Mouse (Mus musculus) cerebellum, adult 9-11 months (tissue): Measurements from ENCODE around the gene Eras.
"Not testable (repeated sequence)": the region's sequence is repeated elsewhere in the genome, so short reads cannot be mapped to it uniquely, and the experiment has no call there.

Source experiments
- DNase-seq: peaks from one replicate; pipeline ENCODE4 v3.0.0; 2022

Gene Eras

GRCm38 (mm10) chrX:7909242-7909641, 19.2 kb downstream of the Eras start, which contains the start of gene Gm10490:
Gm10490 (plus strand) TSS chrX:7909542.
- DNase-seq, result not testable (repeated sequence)

DNA sequence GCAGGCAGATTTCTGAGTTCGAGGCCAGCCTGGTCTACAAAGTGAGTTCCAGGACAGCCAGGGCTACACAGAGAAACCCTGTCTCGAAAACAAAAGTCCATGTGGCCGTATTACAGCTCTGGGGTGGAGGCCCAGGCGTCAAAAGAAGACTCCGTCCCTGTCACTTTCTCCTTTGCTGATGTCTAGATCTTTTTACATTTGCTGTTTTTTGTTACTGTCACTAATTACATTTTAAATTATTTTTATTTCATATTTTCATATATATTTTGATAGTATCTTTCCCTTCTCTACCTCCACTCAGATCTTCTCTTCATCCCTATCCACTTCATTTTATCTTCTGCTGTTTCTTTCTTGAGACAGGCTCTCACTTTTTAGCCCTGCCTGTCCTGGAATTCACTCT, 20.7 kb downstream of the Eras start, which contains the start of gene Gm10491:
Gm10491 (minus strand) TSS at position 101 of the 400 bp plus-strand sequence.
- DNase-seq, result no peak

GRCm38 (mm10) chrX:7904441-7904840, 24.0 kb downstream of the Eras start:
- DNase-seq, result no peak

DNA sequence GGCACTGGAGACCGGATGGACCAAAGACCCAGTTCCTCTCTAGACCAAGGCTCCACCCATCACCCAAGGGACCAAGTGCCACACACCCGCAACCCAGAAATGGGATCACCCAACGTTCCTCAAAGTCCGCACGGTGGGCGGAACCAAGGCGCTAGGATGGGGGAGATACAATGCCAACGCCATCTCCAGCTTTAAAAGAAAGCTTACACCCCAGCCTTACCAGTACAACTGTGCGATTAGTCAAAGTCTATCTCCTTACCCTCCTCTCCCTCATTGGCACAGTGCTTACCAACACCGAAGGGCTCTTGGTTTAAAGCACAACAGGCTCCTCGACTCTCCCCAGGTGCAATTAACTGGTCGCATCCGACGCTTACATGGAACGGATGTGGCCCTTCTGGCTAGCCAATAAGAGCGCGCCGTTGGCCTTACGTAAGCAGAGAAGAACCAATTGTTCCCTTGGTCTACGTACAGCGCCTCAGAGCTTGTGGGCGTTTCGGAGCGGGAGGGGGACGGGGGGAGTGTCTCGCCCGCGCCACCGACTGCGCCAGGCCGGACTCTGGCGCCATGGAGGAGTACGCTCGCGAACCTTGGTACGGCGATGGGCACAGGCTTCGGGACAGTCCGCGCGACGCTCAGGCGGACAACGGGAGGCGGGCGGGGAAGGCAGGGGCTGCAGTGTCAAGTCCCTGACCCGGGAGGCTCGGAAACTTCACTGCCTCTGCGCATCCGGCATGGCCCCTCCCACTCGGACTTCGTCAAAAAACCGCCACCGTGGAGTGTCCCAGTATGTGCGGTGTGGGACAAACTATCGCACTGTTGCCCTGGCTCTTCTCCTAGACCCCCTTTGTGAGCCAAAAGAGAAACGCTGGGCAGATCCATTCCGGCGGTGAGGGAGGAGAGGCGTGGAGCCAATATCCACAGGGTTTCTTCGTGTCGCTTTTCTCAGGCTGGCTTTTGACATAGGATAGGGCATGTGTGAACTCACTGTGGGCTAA, 29.2 kb downstream of the Eras start, which contains the start of the genes Pqbp1 and Timm17b:
Pqbp1 (minus strand) TSS at position 390 of the 995 bp plus-strand sequence.
Timm17b (plus strand) TSS at position 478 of the 995 bp plus-strand sequence.
- DNase-seq, result peak; percentile 95

DNA sequence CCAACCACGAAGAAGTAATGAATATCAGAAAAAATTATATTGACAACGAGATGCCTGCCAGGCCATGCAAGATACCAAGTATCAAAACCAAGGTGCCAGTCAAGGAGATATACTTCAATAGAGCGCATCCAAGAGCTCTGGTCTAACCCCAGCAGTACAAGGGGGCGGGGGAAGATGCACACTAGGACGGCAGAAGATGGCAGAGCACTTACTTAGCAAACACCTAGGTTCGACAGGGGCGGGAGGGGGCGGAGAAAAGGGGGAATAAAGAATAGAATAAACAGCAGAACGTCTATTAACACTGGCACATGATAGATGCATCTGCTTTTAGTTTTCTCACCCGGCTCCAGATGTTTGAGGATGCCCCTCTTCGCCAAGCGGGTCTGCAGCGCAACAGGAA, 30.2 kb downstream of the Eras start:
- DNase-seq, result peak; percentile 39

DNA sequence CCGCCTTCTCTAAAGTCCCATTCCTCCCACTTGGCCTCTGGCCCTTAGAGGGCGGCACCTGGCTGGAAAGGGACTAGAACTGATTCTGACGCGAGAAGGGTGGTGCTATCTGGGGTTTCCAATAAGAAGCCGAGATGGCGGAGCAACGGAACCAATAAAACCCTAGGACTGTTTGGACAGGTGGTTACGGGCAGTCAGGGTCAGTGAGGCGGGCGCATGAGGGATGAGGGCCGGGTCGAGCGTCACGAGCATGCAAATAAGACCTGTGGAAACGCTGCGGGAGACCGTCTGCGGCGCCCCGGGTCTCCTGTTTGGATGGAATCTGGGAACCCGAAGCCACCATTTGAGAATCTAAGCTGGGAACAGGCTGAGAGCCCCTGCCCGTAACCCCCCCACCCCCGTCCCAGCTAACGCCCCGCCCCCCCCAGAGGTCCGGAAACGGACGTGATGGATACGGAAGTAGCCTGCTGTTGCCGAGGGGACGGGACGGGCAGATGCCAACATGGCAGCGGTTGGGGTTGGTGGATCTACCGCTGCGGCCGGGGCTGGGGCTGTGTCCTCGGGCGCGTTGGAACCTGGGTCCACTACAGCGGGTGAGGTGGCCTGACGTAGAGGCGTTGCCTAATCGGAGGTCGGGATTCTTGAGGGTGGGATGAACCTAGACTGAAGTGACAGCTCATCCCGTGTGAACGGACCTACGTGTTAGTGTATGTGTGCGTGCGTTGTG, 44.4 kb downstream of the Eras start, which contains the start of gene Slc35a2:
Slc35a2 (plus strand) TSS at position 188 of the 727 bp plus-strand sequence.
- peak; percentile 91 for DNase-seq

GRCm38 (mm10) chrX:7879819-7880218, 48.6 kb downstream of the Eras start:
- DNase-seq, result peak; percentile 87

GRCm38 (mm10) chrX:7878495-7878894, 49.9 kb downstream of the Eras start:
- peak; percentile 69 for DNase-seq

DNA sequence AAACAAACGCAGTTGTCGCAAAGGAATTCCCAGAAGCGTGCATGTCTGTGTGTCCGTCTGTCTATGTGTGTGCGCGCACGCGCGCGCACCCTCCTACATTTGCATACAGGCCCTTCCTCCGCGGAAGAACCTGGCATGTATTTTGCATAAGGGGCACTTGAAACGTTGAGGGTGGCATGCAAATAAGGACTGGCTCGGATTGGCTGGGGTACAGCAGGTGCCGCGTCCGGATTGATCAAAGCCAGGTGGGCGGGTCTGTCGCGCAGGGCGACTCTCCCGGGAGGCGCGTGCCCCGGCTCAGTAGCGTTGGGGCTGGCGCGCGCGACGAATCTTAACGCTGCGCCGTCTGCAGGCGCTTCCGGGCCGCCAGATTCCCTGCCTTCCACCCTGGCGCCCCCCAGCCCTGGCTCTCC, 50.4 kb downstream of the Eras start, which contains the start of gene Pim2:
Pim2 (plus strand) TSS at position 256 of the 413 bp plus-strand sequence.
- DNase-seq, result peak; percentile 94
